Mouse (Mus musculus): Measurements from ENCODE around the gene Gm5168. TPM values are rescaled to one million over a fixed set of nuclear protein-coding genes. Genes with fewer than 3 reads are reported as not detected.
"Not testable (repeated sequence)": the region's sequence is repeated elsewhere in the genome, so short reads cannot be mapped to it uniquely, and the experiment has no call there.

Gene Gm5168
- polyA plus RNA-seq (2012; rRNA removed) = not detected in 2 replicates

DNA sequence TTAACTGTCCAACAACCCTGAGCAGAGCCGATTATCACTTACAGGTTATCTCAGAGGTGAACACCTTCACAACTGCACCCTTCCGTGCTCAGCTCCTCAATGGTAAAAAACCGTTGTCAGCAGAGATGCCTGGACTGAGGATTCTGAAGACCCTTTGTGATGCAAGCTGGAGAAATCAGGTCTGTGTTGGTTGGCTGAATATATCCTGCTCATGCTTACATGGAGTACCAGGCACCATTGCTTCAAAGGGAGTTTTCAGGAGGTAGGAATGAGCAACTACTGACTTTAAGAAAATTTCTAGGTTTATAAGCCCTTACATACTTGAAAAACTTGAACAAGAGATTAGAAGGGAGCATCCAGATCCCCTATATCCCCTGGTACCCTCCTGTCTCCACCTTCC lies at the start of gene Gm5168:
Gene Gm5168 (minus strand): TSS at position 101 of the 400 bp plus-strand sequence.
- DNase-seq (ENCODE audit: extremely low spot score in 1 of 2, low spot score in 1 of 2) = not testable (repeated sequence)

Other genes starting within 250 kb of the Gm5168 start
- not detected in 2 replicates for gene Gm2012, start 180.3 kb upstream of the Gm5168 start, polyA plus RNA-seq (2012; rRNA removed)